Mouse (Mus musculus): ENCODE measurements at regions not wholly inside any gene's neighbourhood (a gene's known extent, or its start where the extent isn't known, plus 50 kb on each side); places are given as distances from the start of the nearest gene placed in this dataset.

DNA sequence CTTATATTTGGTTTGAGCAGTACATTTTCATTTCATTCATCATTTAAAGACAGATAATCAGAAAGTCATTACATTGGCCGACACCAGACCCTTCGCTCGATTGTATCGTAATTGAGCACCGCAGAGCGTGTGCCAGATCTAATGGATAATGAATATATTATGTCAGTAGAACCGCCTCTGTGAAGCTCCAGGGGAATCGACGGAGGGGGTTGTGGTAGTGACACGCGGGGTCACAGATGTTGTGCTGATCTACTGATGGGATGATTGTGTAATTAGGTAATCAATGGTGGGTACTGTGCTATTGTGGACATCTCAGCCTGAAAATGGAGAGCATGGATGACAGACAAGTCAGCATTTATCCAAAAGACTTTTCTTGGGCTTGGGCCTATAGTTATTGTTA is 414.3 kb upstream of the Tenm2 start:
- H3K4me1 ChIP-seq (replicated peaks; ENCODE audit: control insufficient read depth, insufficient read depth, low read length) = no peaks in the 10 kb centered on the region
- H3K9me3 ChIP-seq (ENCODE audit: control insufficient read depth, low read length) = no peaks in the 10 kb centered on the region
- H3K36me3 ChIP-seq (ENCODE audit: control insufficient read depth, insufficient read depth, low read length) = no peaks in the 10 kb centered on the region
- 59% methylated on average over 11 of the region's 11 CpGs for WGBS
- DNase-seq (ENCODE audit: low spot score) (peak; percentile 49), ATAC-seq (ENCODE audit: low FRiP score) (peak; percentile 93)
- no peak overlapping the region for H3K27ac ChIP-seq (ENCODE audit: low read depth, low read length)
- no peaks in the 10 kb centered on the region for H3K27me3 ChIP-seq (ENCODE audit: control insufficient read depth, insufficient read depth, low read length)
- H3K4me3 ChIP-seq (ENCODE audit: low read depth, low read length) = no peak overlapping the region
- H3K9ac ChIP-seq (ENCODE audit: low read depth, low read length) = no peak overlapping the region
- H3K4me2 ChIP-seq (replicated peaks; ENCODE audit: low read depth, low read length) = no peak overlapping the region

DNA sequence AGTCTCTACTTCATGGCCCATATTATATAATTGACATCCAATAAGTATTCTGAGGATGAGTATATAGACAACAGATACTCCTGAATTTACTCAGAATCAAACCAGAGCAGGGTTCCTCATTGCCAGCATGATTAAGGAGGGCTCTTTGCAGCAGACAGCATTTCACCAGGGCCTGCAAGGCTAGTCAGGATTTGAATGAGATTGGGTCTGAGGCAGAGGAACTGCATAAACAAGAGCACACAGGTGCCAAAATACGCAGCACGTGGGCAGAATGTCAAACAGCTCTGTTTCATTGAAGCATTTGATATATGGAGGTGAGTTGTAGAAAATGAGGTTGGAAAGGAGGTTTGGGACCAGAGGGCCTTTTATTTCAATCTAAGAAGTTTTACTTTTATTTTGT is 387.5 kb upstream of the Tenm2 start:
- Histone ChIP-seq H3K4me3 (ENCODE audit: low read depth, low read length) (no peak overlapping the region), H3K36me3 (ENCODE audit: control insufficient read depth, insufficient read depth, low read length) (no peaks in the 10 kb centered on the region), H3K27ac (ENCODE audit: low read depth, low read length) (no peak overlapping the region), H3K4me1 (replicated peaks; ENCODE audit: control insufficient read depth, insufficient read depth, low read length) (no peaks in the 10 kb centered on the region), H3K9ac (ENCODE audit: low read depth, low read length) (no peak overlapping the region), H3K27me3 (ENCODE audit: control insufficient read depth, insufficient read depth, low read length) (no peaks in the 10 kb centered on the region), H3K4me2 (replicated peaks; ENCODE audit: low read depth, low read length) (no peak overlapping the region), H3K9me3 (ENCODE audit: control insufficient read depth, low read length) (no peaks in the 10 kb centered on the region)
- DNase-seq (ENCODE audit: low spot score) = no peak
- WGBS = 76% methylated on average over 2 of the region's 2 CpGs
- ATAC-seq (ENCODE audit: low FRiP score) = no peak

DNA sequence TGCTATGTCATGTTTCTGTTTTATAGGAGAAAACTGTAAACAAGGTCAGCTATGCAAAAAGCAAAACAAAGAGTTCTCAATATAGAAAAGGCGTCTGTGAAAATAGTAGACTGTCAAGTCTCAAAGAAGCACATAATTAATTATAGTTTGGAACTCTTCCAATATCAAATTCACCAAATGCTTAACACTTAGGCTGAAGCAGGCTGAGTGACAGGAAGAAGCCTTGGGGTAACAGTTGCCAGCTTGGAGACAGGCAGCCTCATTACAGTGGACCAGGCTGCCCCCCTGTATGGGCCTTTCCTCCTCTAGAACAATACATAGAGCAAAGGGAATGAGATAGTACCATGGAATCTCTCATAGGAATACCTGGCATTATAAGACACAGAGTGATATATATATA is 364.8 kb upstream of the Tenm2 start:
- Histone ChIP-seq H3K9me3 (ENCODE audit: control insufficient read depth, low read length) (no peaks in the 10 kb centered on the region), H3K4me3 (ENCODE audit: low read depth, low read length) (no peak overlapping the region), H3K9ac (ENCODE audit: low read depth, low read length) (no peak overlapping the region), H3K27ac (ENCODE audit: low read depth, low read length) (no peak overlapping the region), H3K4me1 (replicated peaks; ENCODE audit: control insufficient read depth, insufficient read depth, low read length) (no peaks in the 10 kb centered on the region), H3K4me2 (replicated peaks; ENCODE audit: low read depth, low read length) (no peak overlapping the region), H3K27me3 (ENCODE audit: control insufficient read depth, insufficient read depth, low read length) (no peaks in the 10 kb centered on the region), H3K36me3 (ENCODE audit: control insufficient read depth, insufficient read depth, low read length) (no peaks in the 10 kb centered on the region)
- ATAC-seq (ENCODE audit: low FRiP score) = no peak
- no peak for DNase-seq (ENCODE audit: low spot score)
- WGBS = 85% methylated on average over 1 of the region's 1 CpGs

DNA sequence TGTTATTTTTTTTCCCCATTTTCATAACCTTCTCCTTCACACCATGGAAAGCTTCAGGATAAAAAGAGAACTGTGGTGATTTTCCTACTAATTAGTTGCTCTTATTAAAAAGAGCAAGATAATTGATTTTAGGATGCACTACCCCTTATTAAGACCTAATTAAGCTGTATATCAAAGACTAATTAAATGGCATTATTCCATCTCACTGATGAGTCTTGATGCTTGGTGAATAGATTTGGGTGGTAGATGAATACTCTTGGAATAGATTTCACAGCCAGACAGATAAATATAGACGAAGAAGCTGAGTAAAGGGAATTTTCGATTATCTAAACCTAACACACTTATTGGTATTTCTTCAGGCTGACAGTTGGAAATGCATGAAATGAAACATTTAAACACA is 346.5 kb upstream of the Tenm2 start:
- ATAC-seq (ENCODE audit: low FRiP score) = no peak
- no peak overlapping the region for H3K4me2 ChIP-seq (replicated peaks; ENCODE audit: low read depth, low read length)
- no peak overlapping the region for H3K9ac ChIP-seq (ENCODE audit: low read depth, low read length)
- DNase-seq (ENCODE audit: low spot score) = no peak
- no peaks in the 10 kb centered on the region for H3K36me3 ChIP-seq (ENCODE audit: control insufficient read depth, insufficient read depth, low read length)
- H3K27ac ChIP-seq (ENCODE audit: low read depth, low read length) = no peak overlapping the region
- H3K27me3 ChIP-seq (ENCODE audit: control insufficient read depth, insufficient read depth, low read length) = no peaks in the 10 kb centered on the region
- H3K9me3 ChIP-seq (ENCODE audit: control insufficient read depth, low read length) = no peaks in the 10 kb centered on the region
- H3K4me1 ChIP-seq (replicated peaks; ENCODE audit: control insufficient read depth, insufficient read depth, low read length) = no peaks in the 10 kb centered on the region
- WGBS = 88% methylated on average over 2 of the region's 2 CpGs
- H3K4me3 ChIP-seq (ENCODE audit: low read depth, low read length) = no peak overlapping the region

DNA sequence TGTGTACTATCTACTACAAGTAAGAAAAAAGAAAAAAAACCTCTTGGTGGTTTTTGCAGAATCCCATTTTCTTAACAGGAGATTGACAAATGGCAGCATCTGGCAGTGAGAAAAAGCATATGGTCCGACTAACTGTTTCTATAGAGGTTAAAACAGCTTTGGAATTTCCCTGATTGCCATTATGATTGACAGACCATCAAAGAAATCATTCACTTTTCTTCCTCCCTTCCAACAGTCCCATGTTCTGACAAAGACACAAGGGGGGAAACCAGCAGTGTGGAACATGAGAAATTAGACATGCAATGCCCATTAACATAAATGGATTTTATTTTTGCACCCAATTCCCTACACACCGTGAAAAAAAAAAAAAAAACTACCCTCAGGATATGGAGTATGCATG is 297.9 kb upstream of the Tenm2 start:
- Histone ChIP-seq H3K9me3 (ENCODE audit: control insufficient read depth, low read length) (no peaks in the 10 kb centered on the region), H3K4me1 (replicated peaks; ENCODE audit: control insufficient read depth, insufficient read depth, low read length) (no peaks in the 10 kb centered on the region), H3K27me3 (ENCODE audit: control insufficient read depth, insufficient read depth, low read length) (no peaks in the 10 kb centered on the region), H3K9ac (ENCODE audit: low read depth, low read length) (no peak overlapping the region), H3K27ac (ENCODE audit: low read depth, low read length) (no peak overlapping the region), H3K36me3 (ENCODE audit: control insufficient read depth, insufficient read depth, low read length) (no peaks in the 10 kb centered on the region), H3K4me2 (replicated peaks; ENCODE audit: low read depth, low read length) (no peak overlapping the region), H3K4me3 (ENCODE audit: low read depth, low read length) (no peak overlapping the region)
- 40% methylated on average over 2 of the region's 2 CpGs for WGBS
- DNase-seq (ENCODE audit: low spot score) (no peak), ATAC-seq (ENCODE audit: low FRiP score) (peak; percentile 67)

DNA sequence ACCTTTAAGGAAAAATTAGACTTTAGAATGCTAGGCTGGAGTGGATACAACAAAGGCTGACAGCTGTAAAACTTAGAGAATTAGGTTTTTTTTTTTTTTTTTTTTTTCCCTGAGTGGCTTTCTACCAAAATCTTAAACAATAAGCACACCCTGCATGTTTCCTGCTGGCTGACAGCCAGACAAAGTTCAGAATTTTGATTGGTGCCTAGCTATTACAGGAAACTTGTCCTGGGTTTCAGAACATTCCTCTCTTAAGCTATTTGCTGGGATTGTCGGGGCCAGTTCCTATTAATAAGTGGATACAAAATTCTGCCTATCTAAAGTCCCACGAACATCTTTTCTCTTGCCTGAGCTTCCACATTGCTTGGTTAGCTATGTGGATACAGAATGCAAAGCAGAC is 296.7 kb upstream of the Tenm2 start:
- Histone ChIP-seq H3K4me3 (ENCODE audit: low read depth, low read length) (no peak overlapping the region), H3K4me1 (replicated peaks; ENCODE audit: control insufficient read depth, insufficient read depth, low read length) (no peaks in the 10 kb centered on the region), H3K9me3 (ENCODE audit: control insufficient read depth, low read length) (no peaks in the 10 kb centered on the region), H3K4me2 (replicated peaks; ENCODE audit: low read depth, low read length) (no peak overlapping the region), H3K27ac (ENCODE audit: low read depth, low read length) (no peak overlapping the region), H3K27me3 (ENCODE audit: control insufficient read depth, insufficient read depth, low read length) (no peaks in the 10 kb centered on the region), H3K36me3 (ENCODE audit: control insufficient read depth, insufficient read depth, low read length) (no peaks in the 10 kb centered on the region), H3K9ac (ENCODE audit: low read depth, low read length) (no peak overlapping the region)
- WGBS = 59% methylated on average over 2 of the region's 2 CpGs
- no peak for DNase-seq (ENCODE audit: low spot score)
- ATAC-seq (ENCODE audit: low FRiP score) = no peak

DNA sequence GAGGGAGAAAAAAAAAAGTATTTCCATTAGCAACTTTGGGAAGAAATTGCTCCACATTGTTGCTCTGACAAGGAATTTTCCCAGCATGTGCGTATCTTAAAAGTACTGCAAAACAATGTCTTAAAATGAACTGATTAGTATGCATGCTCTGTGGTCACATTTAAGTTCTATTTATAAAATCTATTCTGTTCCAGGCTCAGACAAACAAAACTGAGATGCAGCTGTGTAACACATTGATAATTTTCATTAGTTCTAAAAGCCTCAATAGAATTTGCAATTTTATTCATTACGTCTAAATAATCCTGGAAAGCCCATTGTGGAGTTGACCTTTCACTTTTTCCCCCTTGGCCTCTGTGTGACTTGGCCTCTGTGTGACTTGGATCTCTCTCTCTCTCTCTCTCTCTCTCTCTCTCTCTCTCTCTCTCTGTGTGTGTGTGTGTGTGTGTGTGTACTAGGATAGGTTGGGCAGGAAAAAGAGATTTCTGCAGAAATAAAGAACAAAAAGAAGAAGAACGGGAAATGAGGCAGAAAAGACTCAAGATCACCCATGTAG is 262.8 kb upstream of the Tenm2 start:
- Histone ChIP-seq H3K4me2 (replicated peaks; ENCODE audit: low read depth, low read length) (no peak overlapping the region), H3K9me3 (ENCODE audit: control insufficient read depth, low read length) (no peaks in the 10 kb centered on the region), H3K9ac (ENCODE audit: low read depth, low read length) (no peak overlapping the region), H3K27me3 (ENCODE audit: control insufficient read depth, insufficient read depth, low read length) (no peaks in the 10 kb centered on the region), H3K27ac (ENCODE audit: low read depth, low read length) (no peak overlapping the region), H3K36me3 (ENCODE audit: control insufficient read depth, insufficient read depth, low read length) (no peaks in the 10 kb centered on the region), H3K4me1 (replicated peaks; ENCODE audit: control insufficient read depth, insufficient read depth, low read length) (no peaks in the 10 kb centered on the region), H3K4me3 (ENCODE audit: low read depth, low read length) (no peak overlapping the region)
- 32% methylated on average over 3 of the region's 3 CpGs for WGBS
- ATAC-seq (ENCODE audit: low FRiP score) (no peak), DNase-seq (ENCODE audit: low spot score) (no peak)

DNA sequence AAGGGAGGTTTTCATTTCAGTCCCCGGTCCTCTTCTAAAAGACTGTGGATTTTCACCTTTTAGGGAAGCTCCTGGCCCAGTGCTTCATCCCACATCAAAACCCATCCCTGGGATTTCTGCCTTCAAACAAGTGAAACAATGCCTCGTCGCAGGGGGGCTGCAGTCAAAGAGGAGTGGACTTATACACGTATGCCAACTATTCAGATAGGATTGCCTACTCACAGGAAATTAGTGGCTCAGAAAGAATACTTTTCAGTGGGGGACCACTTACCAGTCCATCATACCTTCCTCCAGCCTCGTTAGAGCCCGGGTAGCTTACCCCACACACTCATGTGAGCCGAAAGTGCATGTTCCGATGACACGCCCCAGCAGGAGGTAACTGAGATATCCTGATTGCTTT is 262.1 kb upstream of the Tenm2 start:
- WGBS = 32% methylated on average over 9 of the region's 9 CpGs
- peak; percentile 13 for DNase-seq (ENCODE audit: low spot score)
- H3K4me3 ChIP-seq (ENCODE audit: low read depth, low read length) = no peak overlapping the region

DNA sequence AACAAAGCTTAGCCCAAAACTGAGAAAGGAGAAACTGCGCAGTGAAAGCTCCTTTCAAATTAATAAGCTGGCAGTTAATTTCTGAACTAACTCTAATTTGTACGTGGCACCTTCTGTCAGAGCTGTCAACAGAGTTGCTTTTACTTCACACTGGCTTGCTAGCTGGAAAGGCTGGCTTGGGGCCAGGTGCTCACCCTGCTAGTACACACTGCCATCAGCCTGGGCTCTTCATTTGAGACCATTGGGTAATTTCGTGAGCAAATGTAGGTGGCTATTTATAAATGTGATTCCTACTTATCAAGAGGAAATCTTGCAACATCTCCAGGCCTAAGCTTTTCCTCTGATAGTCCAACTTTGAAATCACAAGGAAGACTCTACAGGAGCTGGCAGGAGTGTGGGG is 244.5 kb upstream of the Tenm2 start:
- 83% methylated on average over 3 of the region's 3 CpGs for WGBS
- H3K9me3 ChIP-seq (ENCODE audit: control insufficient read depth, low read length) = no peaks in the 10 kb centered on the region
- no peaks in the 10 kb centered on the region for H3K4me1 ChIP-seq (replicated peaks; ENCODE audit: control insufficient read depth, insufficient read depth, low read length)
- no peaks in the 10 kb centered on the region for H3K27me3 ChIP-seq (ENCODE audit: control insufficient read depth, insufficient read depth, low read length)
- ATAC-seq (ENCODE audit: low FRiP score) (no peak), DNase-seq (ENCODE audit: low spot score) (no peak)
- no peaks in the 10 kb centered on the region for H3K36me3 ChIP-seq (ENCODE audit: control insufficient read depth, insufficient read depth, low read length)
- no peak overlapping the region for H3K4me3 ChIP-seq (ENCODE audit: low read depth, low read length)
- no peak overlapping the region for H3K9ac ChIP-seq (ENCODE audit: low read depth, low read length)
- H3K27ac ChIP-seq (ENCODE audit: low read depth, low read length) = no peak overlapping the region
- H3K4me2 ChIP-seq (replicated peaks; ENCODE audit: low read depth, low read length) = no peak overlapping the region

More for the DNA sequence above, 262.1 kb upstream of the Tenm2 start:
- Histone ChIP-seq H3K9me3 (ENCODE audit: control insufficient read depth, low read length) (no peaks in the 10 kb centered on the region), H3K4me1 (replicated peaks; ENCODE audit: control insufficient read depth, insufficient read depth, low read length) (no peaks in the 10 kb centered on the region), H3K27ac (ENCODE audit: low read depth, low read length) (no peak overlapping the region), H3K36me3 (ENCODE audit: control insufficient read depth, insufficient read depth, low read length) (no peaks in the 10 kb centered on the region), H3K9ac (ENCODE audit: low read depth, low read length) (no peak overlapping the region), H3K4me2 (replicated peaks; ENCODE audit: low read depth, low read length) (no peak overlapping the region), H3K27me3 (ENCODE audit: control insufficient read depth, insufficient read depth, low read length) (no peaks in the 10 kb centered on the region)
- ATAC-seq (ENCODE audit: low FRiP score) = no peak
